Mouse (Mus musculus) kidney, adult 9 months (tissue): ENCODE measurements around the gene Snrnp35.
"Not testable (repeated sequence)": the region's sequence is repeated elsewhere in the genome, so short reads cannot be mapped to it uniquely, and the experiment has no call there.

Experiments used
- DNase-seq: peaks from one replicate; pipeline ENCODE4 v3.0.0; 2022

The Snrnp35 gene

GRCm38 (mm10) chr5:124464905-124465304 is 18.0 kb upstream of the Snrnp35 start:
- DNase-seq: no peak

- peak; percentile 49 for DNase-seq
Observed at GRCm38 (mm10) chr5:124467766-124468165, 15.2 kb upstream of the Snrnp35 start.

GRCm38 (mm10) chr5:124468365-124468764 is 14.6 kb upstream of the Snrnp35 start:
- no peak for DNase-seq

DNA sequence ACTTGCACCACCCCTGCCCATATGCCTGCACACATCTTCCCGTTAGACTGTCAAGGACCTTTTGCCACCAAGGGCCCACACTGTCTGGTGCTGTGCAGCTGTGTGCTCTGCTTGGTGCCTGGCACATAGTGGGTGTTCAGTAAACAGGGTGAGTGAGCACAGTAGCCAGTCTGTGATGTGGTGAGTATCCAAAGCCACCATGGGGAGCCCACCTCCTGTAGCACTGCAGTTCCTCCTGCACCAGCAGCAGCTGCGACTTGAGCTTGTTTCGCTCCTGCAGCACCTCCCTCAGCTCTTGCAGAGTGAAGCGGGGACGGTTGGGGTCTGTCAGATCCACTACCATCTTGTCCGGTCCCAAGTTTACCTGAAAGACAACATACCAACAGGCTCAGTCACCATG is 13.4 kb upstream of the Snrnp35 start:
- no peak for DNase-seq

- peak; percentile 66 for DNase-seq
Observed at GRCm38 (mm10) chr5:124470591-124471171, 12.3 kb upstream of the Snrnp35 start.

- no peak for DNase-seq
Observed at GRCm38 (mm10) chr5:124478873-124479204, 4.1 kb upstream of the Snrnp35 start.

- DNase-seq: no peak
Observed at GRCm38 (mm10) chr5:124480119-124480518, 2.8 kb upstream of the Snrnp35 start.

GRCm38 (mm10) chr5:124481714-124482113 is 1.2 kb upstream of the Snrnp35 start:
- no peak for DNase-seq

DNA sequence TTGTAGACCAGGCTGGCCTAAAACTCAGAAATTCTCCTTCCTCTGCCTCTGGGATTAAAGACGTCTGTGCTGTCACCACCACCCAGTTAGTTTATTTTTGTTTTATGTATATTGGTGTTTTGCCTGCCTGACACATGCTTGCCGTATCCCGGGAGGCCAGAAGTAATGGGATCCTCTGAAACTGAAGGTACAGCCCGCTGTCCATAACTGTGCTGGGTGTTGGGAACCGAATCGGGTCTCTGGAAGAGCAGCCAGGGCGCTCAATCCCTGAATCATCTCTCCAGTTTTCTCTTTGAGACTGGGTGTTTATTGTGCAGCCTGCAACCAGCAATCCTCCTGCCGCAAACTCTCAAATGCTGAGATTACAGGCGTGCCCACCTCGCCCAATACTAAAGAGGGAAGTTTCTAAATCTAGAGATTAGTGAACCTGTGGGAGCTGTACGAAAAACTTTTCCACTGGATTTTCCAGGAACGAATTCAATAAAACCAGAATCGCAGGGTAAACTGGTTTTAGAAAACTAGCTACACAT is 433 bp upstream of the Snrnp35 start:
- no peak for DNase-seq

DNA sequence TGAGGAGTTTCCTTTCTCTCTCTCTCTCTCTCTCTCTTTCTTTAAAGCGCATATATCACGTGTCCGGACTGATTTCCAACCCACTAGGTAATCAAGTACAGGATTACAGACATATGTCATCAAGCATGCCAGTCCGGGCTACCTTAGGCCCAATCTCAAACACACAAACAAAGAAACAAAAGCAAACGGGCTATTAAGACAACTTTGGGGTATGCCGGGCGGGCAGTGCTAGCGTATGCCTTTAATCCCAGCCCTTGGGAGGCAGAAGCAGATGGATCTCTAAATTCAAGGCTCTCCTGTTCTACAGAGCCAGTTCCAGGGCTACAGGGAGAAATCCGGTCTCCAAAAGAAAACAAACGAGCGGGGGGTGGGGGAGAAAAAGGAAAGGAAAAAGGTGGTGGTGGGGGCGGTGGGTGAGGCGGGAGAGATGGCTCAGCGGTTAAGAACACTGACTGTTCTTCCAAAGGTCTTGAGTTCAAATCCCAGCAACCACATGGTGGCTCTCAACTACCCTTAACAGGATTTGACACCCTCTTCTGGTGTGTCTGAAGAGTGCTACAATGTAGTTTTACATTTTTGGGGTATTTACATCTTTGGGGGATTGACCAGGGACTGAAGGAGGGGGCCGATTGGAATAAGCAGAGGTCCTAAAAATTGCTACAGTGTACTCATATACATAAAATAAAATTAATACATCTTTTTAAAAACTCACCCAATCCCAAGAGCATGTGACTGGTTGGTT is 892 bp downstream of the Snrnp35 start:
- DNase-seq: no peak

- DNase-seq: peak; percentile 64
Observed at GRCm38 (mm10) chr5:124485654-124486053, 2.7 kb downstream of the Snrnp35 start.

GRCm38 (mm10) chr5:124488885-124489284 is 6.0 kb downstream of the Snrnp35 start:
- no peak for DNase-seq

DNA sequence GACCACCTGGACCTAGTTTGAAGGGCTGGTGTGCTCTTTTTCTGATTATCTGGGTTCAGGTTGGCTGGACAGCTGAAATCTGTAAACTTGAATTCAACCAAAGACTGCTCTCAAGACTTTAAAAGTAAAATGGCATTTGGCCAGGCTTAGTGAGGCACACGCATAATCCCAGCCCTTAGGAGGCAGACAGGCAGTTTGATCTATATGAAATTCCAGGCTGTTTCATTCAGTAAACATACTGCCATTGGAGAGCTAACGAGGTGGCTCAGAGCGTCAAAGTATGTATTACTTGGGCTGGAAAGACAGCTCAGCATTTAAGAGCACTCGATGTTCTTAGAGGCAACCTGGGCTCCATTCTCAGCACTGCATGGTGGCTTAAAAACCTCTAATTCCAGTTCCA is 8.8 kb downstream of the Snrnp35 start:
- no peak for DNase-seq

DNA sequence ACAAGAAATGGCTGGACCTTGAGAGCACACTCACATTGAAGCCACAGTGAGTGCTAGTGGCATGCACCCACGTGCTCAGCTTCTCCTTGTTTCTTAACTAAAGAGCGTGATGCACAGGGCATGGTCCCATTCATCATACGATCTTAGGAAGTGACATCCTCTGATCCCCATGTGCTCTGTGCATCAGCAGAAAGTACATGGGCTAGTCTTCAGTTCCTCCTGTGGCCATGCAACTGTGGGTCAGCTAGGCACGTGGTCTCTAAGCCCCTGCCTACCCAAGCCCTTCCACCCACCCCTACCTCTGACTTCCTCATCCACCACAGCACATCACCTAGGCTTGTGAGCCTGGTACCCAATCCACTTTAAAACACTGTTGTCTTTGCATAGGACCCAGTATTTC is 9.7 kb downstream of the Snrnp35 start:
- no peak for DNase-seq

DNA sequence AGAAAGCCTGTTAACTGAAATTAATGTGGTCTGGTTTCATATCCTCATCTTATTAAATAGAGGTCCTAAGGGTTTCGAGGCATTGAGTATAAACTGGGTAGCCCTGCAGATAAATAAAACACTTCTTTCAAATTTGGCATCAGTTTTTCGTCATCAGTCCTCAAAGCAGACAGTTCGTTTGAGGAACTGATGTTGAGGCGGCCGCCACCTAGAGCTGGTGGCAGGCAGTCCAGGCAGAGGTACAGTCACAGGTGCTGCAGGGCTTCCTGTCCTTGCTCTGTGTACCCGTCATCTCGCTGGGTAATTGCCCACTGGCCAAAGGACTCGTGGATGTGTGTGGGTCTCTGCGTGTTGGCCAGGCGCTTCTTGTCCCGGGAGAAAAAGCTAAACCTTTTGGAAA is 10.5 kb downstream of the Snrnp35 start:
- no peak for DNase-seq

- no peak for DNase-seq
Observed at GRCm38 (mm10) chr5:124495547-124495946, 12.6 kb downstream of the Snrnp35 start.

GRCm38 (mm10) chr5:124496614-124497514 is 13.9 kb downstream of the Snrnp35 start:
- no peak for DNase-seq

DNA sequence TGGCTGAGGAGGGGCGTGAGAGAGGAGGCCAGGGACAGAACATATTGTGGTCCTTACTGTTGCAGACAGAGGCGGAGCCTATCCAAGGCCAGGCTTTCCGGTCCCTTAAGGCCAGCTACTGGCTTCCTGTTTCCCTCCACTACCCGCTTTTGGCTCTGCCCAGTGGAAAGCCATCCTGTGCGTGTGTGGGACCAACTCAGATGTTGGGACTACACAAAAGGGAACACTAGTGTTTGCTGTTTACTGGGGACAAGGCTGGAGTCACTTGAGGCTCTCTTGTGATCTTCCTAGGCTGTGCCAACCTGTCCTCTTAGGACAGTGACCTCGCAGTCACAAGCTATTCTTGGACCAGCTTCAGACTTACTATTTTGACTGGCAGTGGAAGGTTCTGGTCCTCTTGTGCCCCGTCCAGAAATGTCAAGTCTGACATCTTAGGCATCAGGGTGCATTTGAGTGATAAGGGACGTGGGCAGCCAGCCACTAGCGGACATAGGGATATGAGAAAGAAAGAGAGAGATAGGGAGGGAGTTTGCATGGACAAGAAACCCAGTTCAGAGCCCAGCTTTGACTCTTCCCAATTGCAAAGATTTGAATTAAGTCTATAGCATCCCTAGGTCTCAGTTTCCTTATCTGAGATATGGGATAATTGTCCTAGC is 15.4 kb downstream of the Snrnp35 start:
- peak; percentile 55 for DNase-seq

- no peak for DNase-seq
Observed at GRCm38 (mm10) chr5:124499001-124499400, 16.1 kb downstream of the Snrnp35 start.

DNA sequence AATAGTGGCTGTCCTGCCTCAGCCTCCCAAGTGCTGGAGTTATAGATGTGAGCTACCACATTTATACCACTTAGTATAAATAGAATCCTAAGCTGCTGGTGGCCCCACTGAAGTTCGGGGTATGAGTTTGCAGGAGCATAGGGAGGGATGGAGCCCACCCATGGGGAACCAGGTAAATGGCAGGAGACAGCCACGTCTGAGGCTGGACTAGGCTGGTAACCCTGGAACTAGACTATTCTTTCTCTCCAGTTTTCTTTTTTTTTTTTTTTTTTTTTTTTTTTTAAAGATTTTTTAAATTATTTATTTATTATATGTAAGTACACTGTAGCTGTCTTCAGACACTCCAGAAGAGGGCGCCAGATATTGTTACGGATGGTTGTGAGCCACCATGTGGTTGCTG is 17.1 kb downstream of the Snrnp35 start:
- DNase-seq: not testable (repeated sequence)

- DNase-seq: no peak
Observed at GRCm38 (mm10) chr5:124500573-124500972, 17.6 kb downstream of the Snrnp35 start.

GRCm38 (mm10) chr5:124501541-124501940 is 18.6 kb downstream of the Snrnp35 start:
- no peak for DNase-seq

- no peak for DNase-seq
Observed at GRCm38 (mm10) chr5:124503742-124504141, 20.8 kb downstream of the Snrnp35 start.
